Mouse (Mus musculus) ES-E14 (cell line): Measurements from ENCODE around the gene Ackr3.

Experiments used
- ZC3H11A ChIP-seq: IDR thresholded peaks from 2 replicates; pipeline ENCODE4 v1.6.1; 2012; ENCODE audit warnings: low read depth, mild to moderate bottlenecking, inconsistent platforms, low read length, borderline replicate concordance
- ZNF384 ChIP-seq: IDR thresholded peaks from 2 replicates; pipeline ENCODE4 v1.6.1; 2012; ENCODE audit warnings: low read depth, low read length, inconsistent platforms

- no peak for TF ChIP-seq ZNF384
- no peak for TF ChIP-seq ZC3H11A
Measured at GRCm38 (mm10) chr1:90214926-90215325, 11.1 kb downstream of the Ackr3 start.
